Mouse (Mus musculus) hindbrain, embryonic 10.5 days (tissue): Measurements from ENCODE around the gene Bfsp1. TPM values are rescaled to one million over a fixed set of nuclear protein-coding genes. Genes with fewer than 3 reads are reported as not detected.
A peak's percentile ranks its signal among the peaks of the same experiment; 100 is the strongest.

Source experiments
- DNase-seq: peaks from one replicate; pipeline ENCODE4 v3.0.0-alpha.2; 2017; ENCODE audit warnings: low spot score
- H3K27ac ChIP-seq: fragments of 300-500 bp; sonication (generic); 2 replicates; pipeline ENCODE4 v1.5.1; 2016; ENCODE audit warnings: mild to moderate bottlenecking, moderate library complexity
- H3K27me3 ChIP-seq: fragments of 300-500 bp; sonication (generic); 2 replicates; pipeline ENCODE4 v1.6.1; 2016; ENCODE audit warnings: mild to moderate bottlenecking; ENCODE audit not compliant: poor library complexity, insufficient read depth, severe bottlenecking
- H3K36me3 ChIP-seq: fragments of 300-500 bp; sonication (generic); 2 replicates; pipeline ENCODE4 v1.6.1; 2016; ENCODE audit warnings: mild to moderate bottlenecking, moderate library complexity
- H3K4me1 ChIP-seq: fragments of 300-500 bp; sonication (generic); replicated peaks from 2 replicates; pipeline ENCODE4 v1.6.1; 2016; ENCODE audit warnings: mild to moderate bottlenecking
- H3K4me3 ChIP-seq: fragments of 300-500 bp; sonication (generic); 2 replicates; pipeline ENCODE4 v1.5.1; 2016; ENCODE audit warnings: mild to moderate bottlenecking, moderate library complexity
- H3K9me3 ChIP-seq: fragments of 300-500 bp; sonication (generic); 2 replicates; pipeline ENCODE4 v1.6.1; 2016; ENCODE audit warnings: mild to moderate bottlenecking, moderate library complexity
- WGBS: fragments of 180-500 bp; shearing (Covaris S2); methylation state at CpG from one replicate; pipeline ENCODE4 v1.1.7; 2016; 5-methylcytosine and 5-hydroxymethylcytosine counted together
- polyA plus RNA-seq: library from polyadenylated mRNA; unstranded; fragments of >200 nt; fragmentation: Nextera tagmentation; extraction: Ambion mirVana; gene quantifications from 2 replicates; pipeline ENCODE4 v1.2.1, GENCODE M21; 2016

The Bfsp1 gene
- 0.45 and 1.0 TPM in 2 replicates for polyA plus RNA-seq

DNA sequence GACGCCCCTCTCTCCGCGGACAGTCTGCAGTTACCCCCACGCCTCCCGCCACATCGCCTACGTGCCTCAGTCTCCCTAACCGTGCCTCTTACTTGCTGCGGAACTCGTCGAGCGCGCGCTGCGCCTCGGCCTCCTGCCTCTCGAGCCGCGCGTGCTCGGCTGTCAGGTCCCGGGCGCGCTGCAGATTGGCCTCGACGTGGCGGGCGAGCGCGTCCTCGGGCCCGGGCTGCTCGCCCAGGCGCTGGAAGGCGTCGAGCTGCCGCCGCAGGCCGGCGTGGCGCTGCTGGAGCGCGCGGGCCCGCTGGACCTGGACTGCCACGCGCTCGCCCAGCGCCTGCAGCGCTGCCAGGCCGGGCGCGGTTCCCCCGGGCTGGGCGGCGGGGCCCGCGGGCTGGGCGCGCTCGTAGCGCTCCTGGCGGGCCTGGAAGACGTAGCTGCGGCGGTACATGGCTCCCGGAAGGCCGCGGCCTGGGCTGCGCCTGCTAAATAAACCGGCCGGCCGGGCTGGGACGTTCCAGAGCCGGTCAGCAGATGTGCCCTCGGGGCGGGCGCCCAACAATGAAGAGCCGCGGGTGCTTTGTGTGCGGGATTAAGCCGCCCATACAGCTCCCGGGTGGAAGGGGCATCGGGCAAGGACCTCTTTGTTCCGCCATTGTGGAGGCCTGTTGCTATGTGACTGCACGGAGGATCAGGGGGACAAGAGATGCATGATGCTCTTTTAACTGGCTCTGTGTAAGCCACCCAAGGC lies at the start of gene Bfsp1:
Bfsp1 (minus strand) TSS at position 690 of the 748 bp plus-strand sequence.
- DNase-seq: peak; percentile 86
- peaks cover 54% of the 10 kb centered on the region for H3K27me3 ChIP-seq
- 3% methylated on average over 83 of the region's 86 CpGs for WGBS

DNA sequence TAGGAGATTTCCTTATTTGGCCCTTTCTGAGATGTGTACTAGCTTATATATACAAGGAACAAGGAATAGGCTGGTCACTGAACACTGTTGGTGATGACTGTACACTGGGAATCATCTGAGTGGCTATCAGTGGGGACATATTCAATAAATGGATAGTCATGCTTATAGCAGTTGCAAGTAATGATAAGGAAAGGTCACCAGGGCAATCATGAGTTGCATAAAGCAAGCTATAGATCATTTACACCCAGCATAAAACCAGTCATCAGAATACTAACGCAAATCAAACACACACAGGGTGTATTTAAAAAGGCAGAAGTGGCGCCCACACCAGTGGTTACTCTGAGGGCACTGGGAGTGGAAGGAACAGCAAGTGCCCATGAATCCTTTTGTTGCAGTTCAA lies 49.2 kb upstream of the Bfsp1 start:
- Histone ChIP-seq H3K36me3 (no peaks in the 10 kb centered on the region), H3K9me3 (no peaks in the 10 kb centered on the region), H3K4me1 (peaks cover 19% of the 10 kb centered on the region), H3K27me3 (no peaks in the 10 kb centered on the region), H3K4me3 (no peak overlapping the region), H3K27ac (no peak overlapping the region)
- 90% methylated on average over 2 of the region's 2 CpGs for WGBS
- DNase-seq: no peak

More for the DNA sequence above, at the start of gene Bfsp1:
- Histone ChIP-seq H3K4me3 (peak within 1 kb of the TSS; percentile 54), H3K9me3 (no peaks in the 10 kb centered on the region), H3K36me3 (no peaks in the 10 kb centered on the region), H3K27ac (peak within 1 kb of the TSS; percentile 92), H3K4me1 (peaks cover 12% of the 10 kb centered on the region)

DNA sequence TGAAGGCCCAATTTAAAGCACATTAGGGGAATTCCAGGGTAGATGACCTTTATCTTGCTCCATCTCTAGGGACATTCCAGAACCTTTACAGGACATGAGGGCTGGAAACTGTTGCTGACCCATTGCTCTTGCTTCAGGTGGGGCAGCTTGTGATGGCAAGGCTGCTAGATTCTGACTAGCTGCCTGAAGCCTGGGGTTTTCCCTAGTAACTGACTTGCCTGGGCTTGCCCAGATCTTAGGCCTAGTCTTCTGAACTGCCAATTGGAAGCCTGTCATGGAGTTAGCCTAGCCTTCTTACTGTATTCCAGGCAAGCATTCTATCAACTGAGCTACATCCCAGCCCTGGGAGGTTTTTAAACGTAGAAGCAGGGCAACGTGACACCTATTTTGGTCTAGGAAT lies 46.3 kb upstream of the Bfsp1 start:
- 79% methylated on average over 2 of the region's 2 CpGs for WGBS
- Histone ChIP-seq H3K4me3 (no peak overlapping the region), H3K27ac (no peak overlapping the region), H3K27me3 (no peaks in the 10 kb centered on the region), H3K36me3 (no peaks in the 10 kb centered on the region), H3K9me3 (no peaks in the 10 kb centered on the region), H3K4me1 (peaks cover 3% of the 10 kb centered on the region; the same call in 1 of the 2 replicates)
- no peak for DNase-seq

DNA sequence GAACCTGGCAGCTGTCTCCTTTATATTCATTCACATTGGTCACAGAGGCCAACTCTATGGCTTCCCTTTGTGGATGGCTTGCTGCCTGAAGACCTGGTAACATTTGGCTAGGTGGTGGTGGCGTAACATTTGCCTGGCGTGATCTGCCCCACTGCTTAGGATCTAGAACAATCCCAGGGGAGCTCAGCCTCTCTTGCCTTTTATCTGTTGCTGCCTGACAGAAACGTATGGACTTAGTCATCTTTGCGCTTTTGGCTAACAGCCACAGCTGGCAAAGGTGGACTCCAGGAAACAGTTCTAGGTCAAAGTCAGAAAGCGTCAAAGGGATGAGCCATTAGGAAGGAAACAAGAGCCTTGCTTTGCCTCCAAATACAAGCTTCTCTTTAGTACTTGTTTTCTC lies 41.9 kb upstream of the Bfsp1 start:
- no peak for DNase-seq
- Histone ChIP-seq H3K36me3 (no peaks in the 10 kb centered on the region), H3K27ac (no peak overlapping the region), H3K9me3 (no peaks in the 10 kb centered on the region), H3K27me3 (no peaks in the 10 kb centered on the region), H3K4me1 (no peaks in the 10 kb centered on the region), H3K4me3 (no peak overlapping the region)
- 87% methylated on average over 5 of the region's 5 CpGs for WGBS

DNA sequence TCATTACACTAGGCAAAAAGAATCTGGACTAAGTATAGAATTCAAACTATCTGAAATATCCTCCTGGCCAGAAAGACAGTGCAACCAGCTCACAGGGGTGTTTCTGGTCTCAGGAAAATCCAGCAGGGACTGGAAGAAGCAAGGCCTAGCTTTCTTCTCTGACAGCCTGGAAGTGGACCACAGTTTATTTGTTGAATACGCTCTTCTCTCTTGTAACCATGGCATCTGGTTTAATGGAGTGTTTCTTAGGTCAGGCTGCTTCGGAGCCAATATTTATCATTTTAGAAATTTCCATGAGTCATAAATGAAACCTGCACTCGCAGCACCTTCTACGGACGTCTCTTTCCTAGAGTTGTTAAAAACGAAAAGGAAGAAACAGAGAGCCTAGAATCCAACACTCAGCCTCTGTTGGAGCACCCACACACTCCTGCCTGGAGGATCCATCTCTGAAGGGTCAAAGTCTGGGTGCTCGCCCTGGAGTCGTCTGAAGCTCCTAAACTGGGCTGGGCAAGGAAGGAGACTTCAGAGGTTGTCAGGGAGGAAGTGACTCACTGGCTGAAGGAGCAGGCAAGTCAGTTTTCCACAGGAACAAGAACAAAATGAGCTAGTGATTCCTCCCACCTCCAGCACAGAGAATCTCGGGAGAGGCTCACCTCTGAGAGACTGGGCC lies 40.5 kb upstream of the Bfsp1 start:
- no peaks in the 10 kb centered on the region for H3K36me3 ChIP-seq
- DNase-seq: no peak
- H3K9me3 ChIP-seq: no peaks in the 10 kb centered on the region
- H3K27ac ChIP-seq: no peak overlapping the region
- WGBS: 83% methylated on average over 9 of the region's 9 CpGs
- H3K4me3 ChIP-seq: no peak overlapping the region
- no peaks in the 10 kb centered on the region for H3K4me1 ChIP-seq
- H3K27me3 ChIP-seq: no peaks in the 10 kb centered on the region

DNA sequence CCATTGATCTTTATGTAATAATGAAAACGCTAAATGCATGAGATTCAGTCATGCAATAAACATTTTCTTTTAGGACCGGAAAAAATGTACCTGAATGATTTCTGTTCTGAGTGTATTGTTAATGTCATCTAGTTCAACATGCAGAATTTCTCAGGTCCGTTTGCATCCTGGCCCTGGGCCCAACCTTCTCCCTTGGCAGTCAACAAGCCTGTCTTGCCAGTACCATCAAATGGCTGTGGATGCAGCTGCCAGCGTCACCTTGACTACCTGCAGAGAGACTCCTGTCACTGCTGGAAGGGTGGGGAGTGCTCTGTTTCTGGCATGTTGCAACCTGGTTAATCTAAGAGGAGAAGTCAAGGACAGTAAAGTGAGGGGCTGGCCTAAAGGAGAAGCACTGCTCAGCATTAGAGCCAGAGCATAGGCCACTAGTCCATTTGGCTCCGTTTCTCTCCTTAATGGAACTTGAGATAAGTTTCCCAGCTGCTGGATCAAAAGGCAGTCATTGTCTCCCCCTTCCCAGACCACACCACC lies 37.9 kb upstream of the Bfsp1 start:
- Histone ChIP-seq H3K4me1 (no peaks in the 10 kb centered on the region), H3K27me3 (no peaks in the 10 kb centered on the region), H3K9me3 (no peaks in the 10 kb centered on the region), H3K27ac (no peak overlapping the region), H3K4me3 (no peak overlapping the region), H3K36me3 (no peaks in the 10 kb centered on the region)
- no peak for DNase-seq
- WGBS: 75% methylated on average over 5 of the region's 5 CpGs

DNA sequence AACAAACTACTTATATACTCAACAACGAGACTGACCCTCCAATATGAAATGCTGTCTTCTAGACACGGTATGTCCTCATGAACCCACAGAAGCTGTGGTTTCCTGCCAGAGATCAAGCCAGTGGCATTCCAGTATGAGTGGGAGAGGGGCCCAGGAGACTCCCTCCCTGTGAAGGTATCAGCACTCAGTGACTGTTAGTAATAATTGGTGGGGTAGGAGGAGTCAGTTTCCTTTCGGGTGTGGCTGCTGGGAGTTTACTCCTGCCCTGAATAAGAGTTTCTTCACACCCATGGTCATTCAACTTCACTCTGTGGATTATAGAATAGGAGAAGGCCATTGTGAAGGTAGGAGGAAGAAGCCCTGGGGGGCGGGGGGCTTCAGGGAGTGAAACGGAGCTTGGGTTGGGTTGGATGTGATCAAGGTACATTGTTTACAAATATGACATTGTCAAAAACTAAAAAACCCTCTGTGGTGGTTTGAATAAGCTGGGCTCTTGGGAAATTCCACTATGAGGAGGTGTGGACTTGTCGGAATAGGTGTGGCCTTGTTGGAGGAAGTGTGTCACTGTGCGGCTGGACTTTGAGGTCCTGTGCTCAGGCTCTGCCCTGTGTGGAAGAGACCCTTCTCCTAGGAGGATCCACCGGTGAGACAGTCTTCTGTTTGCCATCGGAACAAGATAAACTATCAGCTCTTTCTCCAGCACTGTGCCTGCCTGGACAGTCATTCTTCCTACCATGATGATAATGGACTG lies 36.7 kb upstream of the Bfsp1 start:
- DNase-seq: no peak
- Histone ChIP-seq H3K4me1 (no peaks in the 10 kb centered on the region), H3K27me3 (no peaks in the 10 kb centered on the region), H3K27ac (no peak overlapping the region), H3K9me3 (no peaks in the 10 kb centered on the region), H3K36me3 (no peaks in the 10 kb centered on the region), H3K4me3 (no peak overlapping the region)
- 96% methylated on average over 9 of the region's 9 CpGs for WGBS

DNA sequence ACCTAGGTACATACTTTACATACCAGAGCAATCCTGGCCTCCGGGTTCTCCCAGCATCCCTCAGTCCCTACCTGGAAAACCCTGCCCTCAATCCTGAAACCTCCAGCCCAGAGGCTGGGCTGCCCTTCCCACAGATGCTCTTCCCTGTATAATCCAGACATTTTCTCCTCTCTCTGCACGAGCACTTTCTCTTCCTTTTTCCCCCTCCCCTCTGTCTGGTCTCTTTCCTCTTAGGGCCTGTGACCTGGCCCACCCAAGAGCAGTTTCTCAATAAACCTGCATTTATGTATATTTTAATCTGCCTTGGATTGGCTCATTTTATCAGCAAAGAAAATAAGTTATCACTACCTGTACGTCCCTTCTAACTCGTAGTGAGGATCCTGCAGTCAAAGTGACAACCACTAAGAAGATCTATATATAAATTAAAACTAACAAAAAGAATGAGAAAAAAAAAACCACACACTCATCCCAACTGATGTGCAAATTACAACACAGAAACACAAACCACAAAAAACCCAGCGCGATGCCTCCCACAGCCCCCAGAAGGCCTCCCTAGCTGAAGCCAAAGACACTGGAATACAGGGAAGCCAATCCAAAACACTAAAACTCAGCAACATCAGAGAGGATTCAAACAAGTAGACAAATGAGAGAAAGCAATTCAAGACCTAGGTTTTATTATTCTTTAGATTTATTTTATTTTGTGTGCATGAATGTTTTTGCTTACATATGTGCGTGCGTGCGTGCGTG lies 28.5 kb upstream of the Bfsp1 start:
- Histone ChIP-seq H3K4me1 (no peaks in the 10 kb centered on the region), H3K27me3 (no peaks in the 10 kb centered on the region), H3K27ac (no peak overlapping the region), H3K4me3 (no peak overlapping the region), H3K9me3 (no peaks in the 10 kb centered on the region), H3K36me3 (no peaks in the 10 kb centered on the region)
- no peak for DNase-seq
- 88% methylated on average over 10 of the region's 10 CpGs for WGBS

DNA sequence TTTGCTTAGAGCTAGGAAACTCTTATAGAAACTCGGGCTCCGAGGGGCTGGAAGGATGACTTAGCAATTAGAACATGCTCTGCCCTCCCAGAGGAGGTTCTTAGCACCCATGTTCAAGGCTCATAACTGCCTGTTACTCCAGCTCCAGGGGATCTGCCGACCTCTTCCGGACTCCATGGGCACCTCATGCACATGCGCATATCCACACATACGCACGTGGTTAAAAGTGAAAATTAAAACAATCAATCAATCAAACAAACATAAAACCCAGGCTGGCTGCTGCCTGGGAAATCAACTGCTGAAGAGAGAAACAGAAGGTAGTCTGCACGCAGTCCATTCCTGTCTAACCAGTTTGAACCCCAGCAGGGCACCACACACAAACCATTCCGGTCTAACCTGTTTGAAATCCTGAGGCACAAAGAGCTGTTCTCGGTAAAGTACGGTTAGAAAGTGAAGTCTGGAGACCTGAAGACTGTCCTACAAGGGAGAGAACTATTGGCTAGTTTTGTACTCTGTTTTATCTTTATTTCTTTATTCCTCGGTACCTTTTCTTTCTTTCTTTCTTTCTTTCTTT lies 27.0 kb upstream of the Bfsp1 start:
- Histone ChIP-seq H3K4me3 (no peak overlapping the region), H3K9me3 (no peaks in the 10 kb centered on the region), H3K36me3 (no peaks in the 10 kb centered on the region), H3K27ac (no peak overlapping the region), H3K27me3 (no peaks in the 10 kb centered on the region), H3K4me1 (no peaks in the 10 kb centered on the region)
- DNase-seq: no peak
- WGBS: 60% methylated on average over 12 of the region's 12 CpGs

DNA sequence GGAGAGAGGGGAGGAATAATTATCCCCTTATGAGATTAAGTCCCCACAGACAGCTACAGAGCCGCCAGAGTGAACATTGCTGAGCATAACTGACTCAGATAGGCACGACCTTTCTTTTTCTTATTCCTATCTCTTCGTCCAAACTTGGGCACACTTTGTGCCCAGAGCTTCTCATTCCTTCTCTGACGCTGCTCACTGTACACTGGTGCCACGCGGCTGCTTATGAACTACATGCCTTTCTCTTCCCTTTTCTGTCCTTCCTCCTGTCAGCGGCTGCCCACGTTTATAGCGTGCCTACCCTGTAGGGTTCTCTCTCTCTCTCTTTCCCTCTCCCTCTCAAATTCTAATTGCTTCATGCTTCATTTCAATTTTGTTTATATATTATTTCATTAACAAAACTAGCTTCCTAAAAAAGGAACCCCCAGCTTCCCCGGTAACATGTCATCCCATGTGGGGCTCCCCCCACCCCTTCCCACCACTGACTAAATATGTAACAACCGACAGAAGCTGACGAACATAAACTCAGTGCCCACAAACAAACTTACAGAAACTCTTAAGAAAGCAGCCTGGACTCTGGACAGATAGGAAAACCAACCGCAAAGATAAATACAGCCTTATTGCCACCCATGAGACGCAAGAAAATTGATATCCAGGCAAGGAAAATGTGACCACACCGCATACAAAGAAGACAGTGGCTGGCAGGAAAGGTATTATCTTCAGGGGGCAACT lies 26.3 kb upstream of the Bfsp1 start:
- no peak for DNase-seq
- 86% methylated on average over 15 of the region's 15 CpGs for WGBS
- Histone ChIP-seq H3K4me1 (no peaks in the 10 kb centered on the region), H3K27ac (no peak overlapping the region), H3K4me3 (no peak overlapping the region), H3K36me3 (no peaks in the 10 kb centered on the region), H3K27me3 (no peaks in the 10 kb centered on the region), H3K9me3 (no peaks in the 10 kb centered on the region)

DNA sequence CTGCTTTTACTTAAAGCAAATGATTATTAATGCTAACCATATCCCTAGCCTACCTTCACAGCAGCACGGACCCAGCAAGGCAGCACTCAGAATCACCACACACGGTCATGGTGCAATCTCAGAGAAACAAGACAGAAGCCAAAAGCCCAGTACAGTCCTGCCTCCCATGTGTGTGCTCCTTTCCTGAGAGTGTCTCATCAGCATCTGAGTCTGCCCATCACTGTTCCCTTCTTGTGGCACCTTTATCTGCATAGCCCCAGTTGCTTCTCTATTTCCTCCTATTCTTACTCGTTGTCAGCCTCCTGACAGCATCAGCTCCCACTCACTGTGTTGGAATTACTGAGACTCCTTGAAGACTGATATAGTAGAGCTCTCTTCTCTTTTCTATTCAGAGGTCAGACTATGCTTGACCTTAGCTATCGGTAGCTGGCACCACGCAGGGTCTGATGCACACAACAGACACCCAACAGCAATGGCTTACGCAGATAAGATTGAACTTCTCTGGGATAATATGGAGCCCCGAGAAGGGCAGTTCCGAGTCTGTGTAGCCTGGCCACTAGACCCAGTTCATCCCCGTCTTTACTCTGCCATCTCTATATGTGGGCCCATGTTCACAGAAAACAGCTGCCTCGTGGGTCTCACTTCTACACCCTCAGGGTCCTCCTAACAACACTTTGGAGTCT lies 19.8 kb upstream of the Bfsp1 start:
- H3K27ac ChIP-seq: no peak overlapping the region
- no peak for DNase-seq
- H3K4me3 ChIP-seq: no peak overlapping the region
- no peaks in the 10 kb centered on the region for H3K27me3 ChIP-seq
- no peaks in the 10 kb centered on the region for H3K4me1 ChIP-seq
- WGBS: 82% methylated on average over 10 of the region's 10 CpGs
- no peaks in the 10 kb centered on the region for H3K36me3 ChIP-seq
- H3K9me3 ChIP-seq: 0 out of 2 replicates have a peak, but pooled peaks cover 3% of the 10 kb centered on the region
